ENCODE assay signal across 27 mouse cellular contexts in the genomic region with DNA sequence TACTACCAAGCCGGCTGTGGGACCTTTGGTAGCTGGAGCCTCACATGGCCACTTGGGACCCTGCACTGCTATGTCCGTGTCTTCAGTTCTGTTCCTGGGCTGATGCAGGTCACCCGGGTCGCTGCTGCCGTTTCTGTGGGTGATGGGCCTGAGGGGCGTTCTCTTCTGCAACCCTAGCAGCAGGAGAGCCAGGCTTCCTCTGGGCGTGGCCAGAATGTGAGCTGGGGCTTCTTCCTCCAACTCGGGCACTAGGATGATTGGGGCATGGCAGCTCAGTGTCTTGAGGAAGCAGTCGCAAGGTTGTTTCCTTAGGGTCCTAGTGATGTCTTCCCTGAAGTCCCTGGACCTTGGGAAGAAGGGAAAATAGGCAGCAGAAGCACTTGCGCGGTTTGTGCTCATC. TPM values are rescaled to one million over a fixed set of nuclear protein-coding genes. Genes with fewer than 3 reads are reported as not detected.
DNase-seq lines count a peak whose midpoint lies in the region; ATAC-seq lines count a peak whose summit lies in the region.
"Had no signal": no experiment of that assay in that cellular context is flagged by ENCODE, and none has a peak within 500 bp of the region (broad histone marks: within the 10 kb centered on the region; RNA-seq: fewer than 3 reads in every experiment).

No protein-coding gene starts in this region.

- no peaks in the 10 kb centered on the region for H3K9me3 ChIP-seq in midbrain, embryonic 11.5 days (ENCODE audit: control insufficient read depth, low read length)
- no peaks in the 10 kb centered on the region for H3K9me3 ChIP-seq in midbrain, embryonic 15.5 days
- H3K9me3 ChIP-seq: embryonic facial prominence, embryonic 13.5 days; embryonic facial prominence, embryonic 15.5 days; forebrain, embryonic 10.5 days; forebrain, embryonic 12.5 days; G1E had no signal

- no peaks in the 10 kb centered on the region for H3K27me3 ChIP-seq in midbrain, embryonic 11.5 days (ENCODE audit: control insufficient read depth, insufficient read depth, low read length)
- no peaks in the 10 kb centered on the region for H3K27me3 ChIP-seq in midbrain, embryonic 15.5 days (replicated peaks)
- H3K27me3 ChIP-seq: CH12.LX; embryonic facial prominence, embryonic 13.5 days; embryonic facial prominence, embryonic 15.5 days; forebrain, embryonic 12.5 days; Patski had no signal

- no peak overlapping the region for H3K27ac ChIP-seq in midbrain, embryonic 11.5 days (ENCODE audit: low read depth, low read length)
- no peak overlapping the region for H3K27ac ChIP-seq in midbrain, embryonic 15.5 days
- H3K27ac ChIP-seq: embryonic facial prominence, embryonic 13.5 days; embryonic facial prominence, embryonic 15.5 days; forebrain, embryonic 10.5 days; forebrain, embryonic 12.5 days had no signal

- H3K36me3 ChIP-seq in midbrain, embryonic 11.5 days (ENCODE audit: control insufficient read depth, insufficient read depth, low read length), result peaks cover 12% of the 10 kb centered on the region
- peaks cover 31% of the 10 kb centered on the region for H3K36me3 ChIP-seq in midbrain, embryonic 15.5 days (replicated peaks)

- H3K4me1 ChIP-seq in midbrain, embryonic 11.5 days (ENCODE audit: control insufficient read depth, insufficient read depth, low read length), result peaks cover 5% of the 10 kb centered on the region; the same call in 1 of the 2 replicates
- H3K4me1 ChIP-seq in midbrain, embryonic 15.5 days, result peaks cover 36% of the 10 kb centered on the region

- no peak overlapping the region for H3K9ac ChIP-seq in midbrain, embryonic 11.5 days (ENCODE audit: low read length)
- H3K9ac ChIP-seq in midbrain, embryonic 15.5 days, result no peak overlapping the region
- H3K9ac ChIP-seq: embryonic facial prominence, embryonic 13.5 days; embryonic facial prominence, embryonic 15.5 days; forebrain, embryonic 12.5 days had no signal

- no peak overlapping the region for H3K4me3 ChIP-seq in midbrain, embryonic 11.5 days (ENCODE audit: low read depth, low read length)
- no peak overlapping the region for H3K4me3 ChIP-seq in midbrain, embryonic 15.5 days
- H3K4me3 ChIP-seq: embryonic facial prominence, embryonic 13.5 days; embryonic facial prominence, embryonic 15.5 days; erythroblast, embryonic 14.5 days; forebrain, embryonic 10.5 days; forebrain, embryonic 12.5 days had no signal

- no peak overlapping the region for H3K4me2 ChIP-seq in midbrain, embryonic 11.5 days
- H3K4me2 ChIP-seq in midbrain, embryonic 15.5 days, result no peak overlapping the region
- H3K4me2 ChIP-seq: embryonic facial prominence, embryonic 13.5 days; embryonic facial prominence, embryonic 15.5 days; forebrain, embryonic 12.5 days had no signal

- ATAC-seq in midbrain, embryonic 11.5 days (ENCODE audit: low FRiP score), result no peak
- ATAC-seq in midbrain, embryonic 15.5 days (replicated peaks), result no peak
- ATAC-seq: activated CD4-positive, CD25-positive, alpha-beta regulatory T cell, adult 4 months; CD4-positive, CD25-positive, alpha-beta regulatory T cell, adult 4 months; forebrain, embryonic 14.5 days; forebrain, embryonic 16.5 days; Patski had no signal

- DNase-seq in midbrain, embryonic 11.5 days (ENCODE audit: low spot score, missing footprints), result peak; percentile 19
- peak; percentile 63 for DNase-seq in R1 (ENCODE audit: low read depth, low spot score)
- no peak for DNase-seq in right cerebral cortex, postnatal 14 days
- no peak for DNase-seq in embryo, embryonic 11 days
- DNase-seq: adrenal gland, adult 8-10 months; adrenal gland, postnatal 14 days; adrenal gland, postnatal 36 days; B cell, adult 2 months; cerebellum, adult 11-12 months; cerebellum, adult 2 months; cerebellum, adult 9-10 months; cerebellum, postnatal 10 days; cerebellum, postnatal 25 days had no signal

- WGBS in midbrain, embryonic 11.5 days, result 88% methylated on average over 11 of the region's 11 CpGs
- WGBS in midbrain, embryonic 15.5 days, result 85% methylated on average over 11 of the region's 11 CpGs

RNA-seq across cellular contexts. Expression of a gene that starts 8.0 kb away (rescaled TPM):
- 3.7 and 4.3 TPM in 2 replicates for polyA plus RNA-seq in midbrain, embryonic 11.5 days (2014; fragmentation: Nextera tagmentation; extraction: Ambion mirVana)
- 5.2 and 5.8 TPM in 2 replicates for polyA plus RNA-seq in midbrain, embryonic 15.5 days (2015; fragmentation: Nextera tagmentation; extraction: Ambion mirVana)

RNA-seq across cellular contexts. Expression of a gene that starts 17.1 kb away (rescaled TPM):
- polyA plus RNA-seq in midbrain, embryonic 11.5 days (2014; fragmentation: Nextera tagmentation; extraction: Ambion mirVana), result 6.0 TPM in 2 replicates
- polyA plus RNA-seq in midbrain, embryonic 15.5 days (2015; fragmentation: Nextera tagmentation; extraction: Ambion mirVana), result 19.0 and 23.5 TPM in 2 replicates

RNA-seq across cellular contexts. Expression of a gene that starts 19.6 kb away (rescaled TPM):
- not detected in 2 replicates for polyA plus RNA-seq in midbrain, embryonic 11.5 days (2014; fragmentation: Nextera tagmentation; extraction: Ambion mirVana)
- polyA plus RNA-seq in midbrain, embryonic 15.5 days (2015; fragmentation: Nextera tagmentation; extraction: Ambion mirVana), result 0.33 and 0.81 TPM in 2 replicates
- polyA plus RNA-seq: embryonic facial prominence, embryonic 11.5 days; embryonic facial prominence, embryonic 13.5 days; erythroblast, embryonic 14.5 days; forebrain, embryonic 10.5 days; forebrain, embryonic 14.5 days had no signal

RNA-seq across cellular contexts. Expression of a gene that starts 27.6 kb away (rescaled TPM):
- 12.3 and 14.0 TPM in 2 replicates for polyA plus RNA-seq in midbrain, embryonic 11.5 days (2014; fragmentation: Nextera tagmentation; extraction: Ambion mirVana)
- 31.5 and 32.5 TPM in 2 replicates for polyA plus RNA-seq in midbrain, embryonic 15.5 days (2015; fragmentation: Nextera tagmentation; extraction: Ambion mirVana)

RNA-seq across cellular contexts. Expression of a gene that starts 38.5 kb away (rescaled TPM):
- polyA plus RNA-seq in midbrain, embryonic 11.5 days (2014; fragmentation: Nextera tagmentation; extraction: Ambion mirVana), result 3.1 and 3.4 TPM in 2 replicates
- polyA plus RNA-seq in midbrain, embryonic 15.5 days (2015; fragmentation: Nextera tagmentation; extraction: Ambion mirVana), result 34.3 and 37.4 TPM in 2 replicates
- polyA plus RNA-seq: G1E had no signal

Comparison
In these comparisons a context has a peak if more than half of its experiments do, and no peak if none do; other contexts are left out.
1. DNase-seq: peak in midbrain, embryonic 11.5 days (single experiment) and R1 (single experiment); none in right cerebral cortex, postnatal 14 days (single experiment) and embryo, embryonic 11 days (single experiment).